Mouse (Mus musculus) megakaryocyte, embryonic 14.5 days (primary cell): ENCODE results near the gene Ino80e. TPM values are rescaled to one million over a fixed set of nuclear protein-coding genes. Genes with fewer than 3 reads are reported as not detected.

Source experiments
- H3K27me3 ChIP-seq: replicated peaks from 2 replicates; pipeline ENCODE3; 2012; ENCODE audit warnings: inconsistent platforms
- H3K36me3 ChIP-seq: replicated peaks from 2 replicates; pipeline ENCODE3; 2012; ENCODE audit warnings: low read length, inconsistent platforms, mixed read lengths
- H3K4me1 ChIP-seq: 2 replicates; pipeline ENCODE4 v1.6.1; 2012; ENCODE audit warnings: inconsistent platforms
- H3K4me3 ChIP-seq: replicated peaks from 2 replicates; pipeline ENCODE3; 2012; ENCODE audit warnings: moderate library complexity, mild to moderate bottlenecking, inconsistent platforms
- H3K9me3 ChIP-seq: 2 replicates; pipeline ENCODE4 v1.6.1; 2012; ENCODE audit warnings: inconsistent platforms
- FLI1 ChIP-seq: IDR thresholded peaks from 2 replicates; pipeline ENCODE4 v1.6.1; 2012; ENCODE audit warnings: low read length, inconsistent platforms, mixed read lengths
- GATA1 ChIP-seq: IDR thresholded peaks from 3 replicates; pipeline ENCODE4 v1.6.1; 2012; ENCODE audit warnings: mixed read lengths, low read length, inconsistent platforms, borderline replicate concordance
- polyA plus RNA-seq: library from polyadenylated mRNA; stranded (reverse); fragments of >175 nt; gene quantifications from 2 replicates; pipeline ENCODE4 v1.2.3, GENCODE M21; 2012; ENCODE audit warnings: low replicate concordance; ENCODE audit not compliant: insufficient read depth

Gene Ino80e
- polyA plus RNA-seq, 1 experiment, result 823 TPM

GRCm38 (mm10) chr7:126802134-126802889 is 59.9 kb downstream of the Ino80e start:
- Histone ChIP-seq H3K9me3 (no peaks in the 10 kb centered on the region), H3K4me3 (peak overlapping the region; percentile 1), H3K27me3 (no peaks in the 10 kb centered on the region), H3K4me1 (peaks cover 72% of the 10 kb centered on the region), H3K36me3 (peaks cover 40% of the 10 kb centered on the region)
- TF ChIP-seq FLI1 (no peak), GATA1 (no peak)

DNA sequence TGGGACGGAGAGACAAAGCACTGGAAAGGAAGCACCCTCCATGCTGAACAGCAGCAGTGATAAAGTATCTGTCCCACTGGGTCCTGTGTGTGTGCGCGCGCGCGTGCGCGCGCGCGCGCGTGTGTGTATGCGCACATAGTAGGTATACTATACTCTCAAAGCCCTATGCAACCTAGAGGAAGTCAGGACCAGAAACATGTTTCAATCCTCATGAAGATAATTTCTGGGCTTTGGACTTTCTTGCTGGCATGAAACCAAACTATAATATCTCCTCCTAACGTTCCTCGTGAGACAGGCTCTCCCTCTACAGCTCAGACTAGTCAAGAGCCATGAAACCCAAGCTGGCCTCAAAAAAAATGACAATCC is 61.1 kb downstream of the Ino80e start:
- no peaks in the 10 kb centered on the region for H3K9me3 ChIP-seq
- peak overlapping the region; percentile 96 for H3K4me3 ChIP-seq
- TF ChIP-seq FLI1 (no peak), GATA1 (no peak)
- peaks cover 80% of the 10 kb centered on the region for H3K4me1 ChIP-seq
- H3K27me3 ChIP-seq, result no peaks in the 10 kb centered on the region
- peaks cover 44% of the 10 kb centered on the region for H3K36me3 ChIP-seq

Other genes starting within 250 kb of the Ino80e start
- 27.5 TPM in 1 of 2 replicates, not detected in the other for gene Nupr1, start 231.5 kb downstream of the Ino80e start, polyA plus RNA-seq
- 31.0 and 69.1 TPM in 2 replicates for gene Sgf29, start 213.1 kb downstream of the Ino80e start, polyA plus RNA-seq
- 0.87 and 3.0 TPM in 2 replicates for gene Sult1a1, start 185.9 kb downstream of the Ino80e start, polyA plus RNA-seq
- gene Bola2, start 167.0 kb downstream of the Ino80e start, polyA plus RNA-seq, result 185 and 696 TPM in 2 replicates
- 7.3 and 9.7 TPM in 2 replicates for gene Slx1b, start 166.6 kb downstream of the Ino80e start, polyA plus RNA-seq
- gene Coro1a, start 154.6 kb downstream of the Ino80e start, polyA plus RNA-seq, result 1,070 and 1,578 TPM in 2 replicates
- gene Mapk3, start 102.8 kb downstream of the Ino80e start, polyA plus RNA-seq, result 213 and 289 TPM in 2 replicates
- gene Gdpd3, start 96.0 kb downstream of the Ino80e start, polyA plus RNA-seq, result 3.4 TPM in 1 of 2 replicates, not detected in the other
- 284 and 689 TPM in 2 replicates for gene Ypel3, start 85.4 kb downstream of the Ino80e start, polyA plus RNA-seq
- 3.0 and 15.0 TPM in 2 replicates for gene Tbx6, start 80.9 kb downstream of the Ino80e start, polyA plus RNA-seq
- gene Ppp4c, start 69.9 kb downstream of the Ino80e start, polyA plus RNA-seq, result 46.3 and 115 TPM in 2 replicates
- 13.5 and 29.3 TPM in 2 replicates for gene Fam57b, start 64.7 kb downstream of the Ino80e start, polyA plus RNA-seq
- not detected in 2 replicates for gene 4930451I11Rik, start 30.7 kb downstream of the Ino80e start, polyA plus RNA-seq
- 1.3 TPM in 1 of 2 replicates, not detected in the other for gene Doc2a, start 15.0 kb downstream of the Ino80e start, polyA plus RNA-seq
- gene Hirip3, start 405 bp downstream of the Ino80e start, polyA plus RNA-seq, result 9.3 and 60.8 TPM in 2 replicates
- 159 and 479 TPM in 2 replicates for gene Taok2, start 22.3 kb upstream of the Ino80e start, polyA plus RNA-seq
- 50.9 TPM in 2 replicates for gene Tmem219, start 60.5 kb upstream of the Ino80e start, polyA plus RNA-seq
- 26.4 and 59.2 TPM in 2 replicates for gene Kctd13, start 66.5 kb upstream of the Ino80e start, polyA plus RNA-seq
- not detected in 2 replicates for gene Asphd1, start 87.2 kb upstream of the Ino80e start, polyA plus RNA-seq
- gene Sez6l2, start 88.2 kb upstream of the Ino80e start, polyA plus RNA-seq, result 1.7 and 2.0 TPM in 2 replicates
- 105 and 211 TPM in 2 replicates for gene Cdipt, start 113.5 kb upstream of the Ino80e start, polyA plus RNA-seq
- 1.8 TPM in 1 of 2 replicates, not detected in the other for gene Cdiptos, start 113.7 kb upstream of the Ino80e start, polyA plus RNA-seq
- gene Mvp, start 152.2 kb upstream of the Ino80e start, polyA plus RNA-seq, result 39.1 and 72.4 TPM in 2 replicates
- gene Pagr1b, start 154.1 kb upstream of the Ino80e start, polyA plus RNA-seq, result 4.2 TPM in 1 of 2 replicates, not detected in the other
- gene Pagr1a, start 155.0 kb upstream of the Ino80e start, polyA plus RNA-seq, result 15.8 and 94.8 TPM in 2 replicates
- 164 and 252 TPM in 2 replicates for gene Gm42742, start 158.7 kb upstream of the Ino80e start, polyA plus RNA-seq
- 0.68 and 3.9 TPM in 2 replicates for gene Prrt2, start 158.8 kb upstream of the Ino80e start, polyA plus RNA-seq
- gene Maz, start 164.7 kb upstream of the Ino80e start, polyA plus RNA-seq, result 324 and 1,017 TPM in 2 replicates
- 6.8 and 18.0 TPM in 2 replicates for gene Kif22, start 180.1 kb upstream of the Ino80e start, polyA plus RNA-seq
- not detected in 2 replicates for gene Zg16, start 225.0 kb upstream of the Ino80e start, polyA plus RNA-seq
- gene AI467606, start 229.0 kb upstream of the Ino80e start, polyA plus RNA-seq, result 71.8 and 93.9 TPM in 2 replicates